Mouse (Mus musculus): ENCODE measurements around the gene Zbtb40. TPM values are rescaled to one million over a fixed set of nuclear protein-coding genes. Genes with fewer than 3 reads are reported as not detected.

The Zbtb40 gene
- polyA plus RNA-seq, 1 experiment from 2014 or later = 4.2 TPM

- H3K9me3 ChIP-seq (ENCODE audit: control insufficient read depth, low read length) = no peaks in the 10 kb centered on the region
- ATAC-seq (ENCODE audit: low FRiP score) (no peak), DNase-seq (ENCODE audit: low spot score, missing footprints) (peak; percentile 2)
- H3K27ac ChIP-seq (ENCODE audit: low read depth, low read length) = no peak overlapping the region
- H3K4me2 ChIP-seq = no peak overlapping the region
- H3K4me3 ChIP-seq (ENCODE audit: low read depth, low read length) = no peak overlapping the region
- no peaks in the 10 kb centered on the region for H3K27me3 ChIP-seq (ENCODE audit: control insufficient read depth, insufficient read depth, low read length)
- WGBS = 66% methylated on average over 6 of the region's 6 CpGs
- H3K9ac ChIP-seq (ENCODE audit: low read length) = no peak overlapping the region
- no peaks in the 10 kb centered on the region for H3K4me1 ChIP-seq (ENCODE audit: control insufficient read depth, insufficient read depth, low read length)
- no peaks in the 10 kb centered on the region for H3K36me3 ChIP-seq (ENCODE audit: control insufficient read depth, insufficient read depth, low read length)
These were observed 23.0 kb downstream of the Zbtb40 start for GRCm38 (mm10) chr4:137025570-137025969.

GRCm38 (mm10) chr4:137025133-137025532 lies 23.5 kb downstream of the Zbtb40 start:
- Histone ChIP-seq H3K4me3 (ENCODE audit: low read depth, low read length) (no peak overlapping the region), H3K9ac (ENCODE audit: low read length) (no peak overlapping the region), H3K4me2 (no peak overlapping the region), H3K27ac (ENCODE audit: low read depth, low read length) (no peak overlapping the region), H3K9me3 (ENCODE audit: control insufficient read depth, low read length) (no peaks in the 10 kb centered on the region), H3K36me3 (ENCODE audit: control insufficient read depth, insufficient read depth, low read length) (no peaks in the 10 kb centered on the region), H3K4me1 (ENCODE audit: control insufficient read depth, insufficient read depth, low read length) (peaks cover 4% of the 10 kb centered on the region), H3K27me3 (ENCODE audit: control insufficient read depth, insufficient read depth, low read length) (no peaks in the 10 kb centered on the region)
- DNase-seq (ENCODE audit: low spot score, missing footprints) (peak; percentile 54), ATAC-seq (ENCODE audit: low FRiP score) (no peak)
- WGBS = 84% methylated on average over 2 of the region's 2 CpGs

DNA sequence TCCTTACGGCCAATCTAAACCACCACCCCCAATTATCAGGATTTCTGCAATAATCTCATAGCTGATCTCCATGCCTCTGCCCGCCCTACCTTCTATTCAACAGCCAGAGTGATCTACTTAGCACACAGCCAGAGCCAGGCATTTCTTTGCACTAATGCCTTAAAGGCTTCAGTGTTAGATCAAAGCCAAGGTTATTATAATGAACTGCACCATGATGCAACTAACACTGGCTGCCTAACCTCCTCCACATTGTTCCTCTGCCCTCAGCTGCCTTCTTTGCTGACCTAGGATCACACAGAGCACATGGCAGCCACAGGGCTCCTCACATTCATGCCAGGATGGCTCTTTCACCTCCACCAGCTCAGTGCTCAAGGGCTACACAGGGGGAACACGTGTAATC lies 28.5 kb downstream of the Zbtb40 start:
- ATAC-seq (ENCODE audit: low FRiP score) (no peak), DNase-seq (ENCODE audit: low spot score, missing footprints) (peak; percentile 83)
- H3K4me1 ChIP-seq (ENCODE audit: control insufficient read depth, insufficient read depth, low read length) = peaks cover 7% of the 10 kb centered on the region
- H3K27ac ChIP-seq (ENCODE audit: low read depth, low read length) = no peak overlapping the region
- H3K4me2 ChIP-seq = no peak overlapping the region
- no peak overlapping the region for H3K4me3 ChIP-seq (ENCODE audit: low read depth, low read length)
- H3K36me3 ChIP-seq (ENCODE audit: control insufficient read depth, insufficient read depth, low read length) = no peaks in the 10 kb centered on the region; the same call in 1 of the 2 replicates
- H3K9me3 ChIP-seq (ENCODE audit: control insufficient read depth, low read length) = no peaks in the 10 kb centered on the region
- 40% methylated on average over 3 of the region's 3 CpGs for WGBS
- H3K27me3 ChIP-seq (ENCODE audit: control insufficient read depth, insufficient read depth, low read length) = no peaks in the 10 kb centered on the region
- peak overlapping the region; percentile 14; the same call in 1 of the 2 replicates for H3K9ac ChIP-seq (ENCODE audit: low read length)

DNA sequence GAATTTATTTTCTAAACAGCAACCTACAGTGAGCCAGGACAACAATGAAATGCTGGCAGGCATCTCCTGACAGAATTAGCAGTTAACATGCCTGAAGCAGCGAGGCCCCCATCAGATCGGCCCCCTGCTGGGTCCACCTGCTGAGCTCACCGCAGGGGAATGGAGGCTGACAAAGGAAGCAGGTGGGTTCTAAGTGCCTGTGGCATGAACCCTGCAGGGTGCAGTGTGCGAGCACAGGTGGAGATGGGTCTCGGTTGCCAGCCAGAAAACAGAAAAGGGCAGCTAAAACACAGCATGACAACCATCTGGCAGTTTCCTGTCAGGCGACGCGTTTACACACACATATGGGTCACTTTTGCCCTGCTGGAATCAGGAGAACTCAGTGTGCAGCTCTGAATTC lies 32.7 kb downstream of the Zbtb40 start:
- DNase-seq (ENCODE audit: low spot score, missing footprints) (peak; percentile 70), ATAC-seq (ENCODE audit: low FRiP score) (no peak)
- H3K27ac ChIP-seq (ENCODE audit: low read depth, low read length) = no peak overlapping the region
- WGBS = 29% methylated on average over 8 of the region's 8 CpGs
- H3K4me2 ChIP-seq = no peak overlapping the region
- peaks cover 7% of the 10 kb centered on the region for H3K4me1 ChIP-seq (ENCODE audit: control insufficient read depth, insufficient read depth, low read length)
- no peaks in the 10 kb centered on the region for H3K27me3 ChIP-seq (ENCODE audit: control insufficient read depth, insufficient read depth, low read length)
- no peaks in the 10 kb centered on the region; the same call in 1 of the 2 replicates for H3K36me3 ChIP-seq (ENCODE audit: control insufficient read depth, insufficient read depth, low read length)
- no peaks in the 10 kb centered on the region for H3K9me3 ChIP-seq (ENCODE audit: control insufficient read depth, low read length)
- H3K9ac ChIP-seq (ENCODE audit: low read length) = no peak overlapping the region
- no peak overlapping the region for H3K4me3 ChIP-seq (ENCODE audit: low read depth, low read length)

DNA sequence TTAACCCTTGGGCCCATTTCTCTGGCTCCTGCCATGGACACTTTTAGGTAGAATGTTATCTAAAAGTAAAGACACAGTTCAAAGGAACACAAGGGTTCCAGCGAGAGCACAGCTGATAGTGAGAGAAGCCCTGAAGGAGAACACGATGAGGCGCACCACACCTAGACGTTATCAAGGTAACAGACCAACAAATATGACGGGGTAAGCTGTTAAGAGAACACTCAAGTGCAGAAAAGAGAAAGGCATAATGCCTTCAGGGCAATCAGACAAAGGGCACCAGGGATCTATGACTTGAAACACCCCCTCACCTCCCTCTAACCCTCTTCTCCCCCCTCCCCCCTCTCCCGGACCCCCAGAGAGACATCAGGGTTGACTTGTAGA lies 33.1 kb downstream of the Zbtb40 start:
- ATAC-seq (ENCODE audit: low FRiP score) = no peak
- no peaks in the 10 kb centered on the region for H3K27me3 ChIP-seq (ENCODE audit: control insufficient read depth, insufficient read depth, low read length)

DNA sequence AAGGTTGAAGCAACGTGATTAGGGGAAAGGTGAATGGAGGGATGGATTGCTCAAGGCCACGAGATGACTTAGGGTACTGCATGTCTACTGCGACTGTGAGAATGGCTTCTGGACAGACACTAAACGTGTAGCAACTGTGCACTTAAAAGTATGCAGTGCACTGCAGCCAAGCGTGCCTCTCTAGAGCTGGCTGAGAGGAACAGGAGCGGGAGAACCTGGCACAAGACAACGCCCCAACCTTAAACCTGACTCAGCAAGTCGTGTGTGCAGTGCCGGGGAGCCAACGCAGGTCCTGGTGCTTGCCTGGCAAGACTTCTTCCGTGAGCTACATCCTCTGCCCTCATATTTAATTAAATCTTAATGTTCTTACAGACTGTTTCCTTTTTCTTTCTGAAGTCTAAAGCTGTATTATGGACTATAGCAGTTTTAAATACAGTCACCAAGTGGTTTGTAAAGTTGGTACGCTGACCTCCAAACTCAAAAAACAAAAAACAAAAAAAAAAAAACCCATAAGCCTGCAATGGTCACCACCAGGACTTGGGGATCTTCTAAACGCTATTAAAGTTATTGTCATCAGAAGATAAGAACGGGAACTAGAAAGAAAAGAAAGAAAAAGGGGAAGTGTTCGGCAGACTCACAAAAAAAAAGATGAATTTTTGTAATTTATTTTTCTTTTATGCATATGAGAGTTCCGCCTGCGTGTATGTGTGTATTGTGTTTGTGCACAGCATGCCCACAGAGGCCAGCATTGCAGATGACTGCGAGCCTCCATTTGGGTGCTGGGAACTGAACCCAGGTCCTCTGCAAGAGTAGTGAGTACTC lies 33.7 kb downstream of the Zbtb40 start:
- DNase-seq (ENCODE audit: low spot score, missing footprints) (peak; percentile 66), ATAC-seq (ENCODE audit: low FRiP score) (no peak)
- Histone ChIP-seq H3K4me3 (ENCODE audit: low read depth, low read length) (no peak overlapping the region), H3K27ac (ENCODE audit: low read depth, low read length) (no peak overlapping the region), H3K4me2 (no peak overlapping the region), H3K9me3 (ENCODE audit: control insufficient read depth, low read length) (no peaks in the 10 kb centered on the region), H3K27me3 (ENCODE audit: control insufficient read depth, insufficient read depth, low read length) (no peaks in the 10 kb centered on the region), H3K9ac (ENCODE audit: low read length) (no peak overlapping the region), H3K36me3 (ENCODE audit: control insufficient read depth, insufficient read depth, low read length) (no peaks in the 10 kb centered on the region; the same call in 1 of the 2 replicates), H3K4me1 (ENCODE audit: control insufficient read depth, insufficient read depth, low read length) (peaks cover under 1% of the 10 kb centered on the region; the same call in 1 of the 2 replicates)
- WGBS = 91% methylated on average over 18 of the region's 18 CpGs

More for the DNA sequence above, 33.1 kb downstream of the Zbtb40 start:
- WGBS = 73% methylated on average over 6 of the region's 6 CpGs
- no peaks in the 10 kb centered on the region for H3K9me3 ChIP-seq (ENCODE audit: control insufficient read depth, low read length)
- no peaks in the 10 kb centered on the region; the same call in 1 of the 2 replicates for H3K36me3 ChIP-seq (ENCODE audit: control insufficient read depth, insufficient read depth, low read length)
- H3K9ac ChIP-seq (ENCODE audit: low read length) = no peak overlapping the region
- peak; percentile 81 for DNase-seq (ENCODE audit: low spot score, missing footprints)
- peaks cover 6% of the 10 kb centered on the region for H3K4me1 ChIP-seq (ENCODE audit: control insufficient read depth, insufficient read depth, low read length)
- H3K4me3 ChIP-seq (ENCODE audit: low read depth, low read length) = no peak overlapping the region
- H3K27ac ChIP-seq (ENCODE audit: low read depth, low read length) = no peak overlapping the region
- H3K4me2 ChIP-seq = no peak overlapping the region

DNA sequence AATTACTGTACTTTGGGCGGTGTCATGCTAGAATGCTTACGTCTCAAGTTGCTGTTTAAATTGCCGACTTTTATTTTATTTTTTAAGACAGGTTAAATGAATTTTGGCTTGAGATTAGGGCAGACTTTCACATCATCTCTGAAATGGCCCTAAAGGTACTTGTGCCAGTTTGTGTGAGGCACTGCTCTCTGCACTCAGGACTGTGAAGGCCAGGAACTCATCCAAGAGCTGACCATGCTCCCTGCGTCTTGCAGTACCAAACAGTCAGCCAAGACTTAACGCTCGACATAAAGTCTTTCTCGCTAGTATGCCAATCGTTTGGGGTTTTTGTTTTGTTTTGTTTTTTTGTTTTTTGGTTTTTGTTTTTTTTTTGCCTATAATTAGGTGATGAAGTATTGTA lies 34.5 kb downstream of the Zbtb40 start:
- Histone ChIP-seq H3K4me3 (ENCODE audit: low read depth, low read length) (no peak overlapping the region), H3K27me3 (ENCODE audit: control insufficient read depth, insufficient read depth, low read length) (no peaks in the 10 kb centered on the region), H3K4me2 (no peak overlapping the region), H3K4me1 (ENCODE audit: control insufficient read depth, insufficient read depth, low read length) (no peaks in the 10 kb centered on the region), H3K9ac (ENCODE audit: low read length) (no peak overlapping the region), H3K27ac (ENCODE audit: low read depth, low read length) (no peak overlapping the region), H3K36me3 (ENCODE audit: control insufficient read depth, insufficient read depth, low read length) (no peaks in the 10 kb centered on the region; the same call in 1 of the 2 replicates), H3K9me3 (ENCODE audit: control insufficient read depth, low read length) (no peaks in the 10 kb centered on the region)
- WGBS = 94% methylated on average over 8 of the region's 8 CpGs
- DNase-seq (ENCODE audit: low spot score, missing footprints) (no peak), ATAC-seq (ENCODE audit: low FRiP score) (no peak)

GRCm38 (mm10) chr4:137006966-137007365 lies 41.6 kb downstream of the Zbtb40 start:
- no peak overlapping the region for H3K9ac ChIP-seq (ENCODE audit: low read length)
- 83% methylated on average over 8 of the region's 8 CpGs for WGBS
- DNase-seq (ENCODE audit: low spot score, missing footprints) = peak; percentile 72
- no peak overlapping the region for H3K4me2 ChIP-seq
- ATAC-seq (ENCODE audit: low FRiP score) = no peak
- no peaks in the 10 kb centered on the region for H3K4me1 ChIP-seq (ENCODE audit: control insufficient read depth, insufficient read depth, low read length)
- no peaks in the 10 kb centered on the region for H3K9me3 ChIP-seq (ENCODE audit: control insufficient read depth, low read length)
- H3K4me3 ChIP-seq (ENCODE audit: low read depth, low read length) = no peak overlapping the region
- no peak overlapping the region for H3K27ac ChIP-seq (ENCODE audit: low read depth, low read length)
- no peaks in the 10 kb centered on the region for H3K36me3 ChIP-seq (ENCODE audit: control insufficient read depth, insufficient read depth, low read length)
- H3K27me3 ChIP-seq (ENCODE audit: control insufficient read depth, insufficient read depth, low read length) = no peaks in the 10 kb centered on the region

DNA sequence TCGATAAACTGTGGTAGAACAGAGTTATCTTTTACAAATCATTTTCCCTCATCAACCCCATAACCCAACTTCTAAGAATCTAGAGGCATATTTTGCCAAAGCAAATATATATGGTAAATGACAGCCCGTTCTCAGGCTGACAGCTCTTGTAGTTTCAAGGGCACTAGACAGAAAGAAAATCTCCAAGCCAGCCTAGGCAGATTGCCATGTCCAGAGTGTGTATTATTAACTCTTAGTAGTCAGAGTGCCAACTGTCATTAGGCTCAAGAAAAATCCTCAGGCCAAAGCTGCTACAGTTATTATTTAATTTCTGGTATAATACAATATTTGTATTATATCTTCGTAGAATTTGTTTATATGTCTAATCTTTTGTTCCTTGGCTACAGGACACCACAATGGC lies 46.8 kb downstream of the Zbtb40 start:
- Histone ChIP-seq H3K4me3 (ENCODE audit: low read depth, low read length) (no peak overlapping the region), H3K36me3 (ENCODE audit: control insufficient read depth, insufficient read depth, low read length) (no peaks in the 10 kb centered on the region), H3K9me3 (ENCODE audit: control insufficient read depth, low read length) (no peaks in the 10 kb centered on the region), H3K4me1 (ENCODE audit: control insufficient read depth, insufficient read depth, low read length) (no peaks in the 10 kb centered on the region), H3K27ac (ENCODE audit: low read depth, low read length) (no peak overlapping the region), H3K9ac (ENCODE audit: low read length) (no peak overlapping the region), H3K27me3 (ENCODE audit: control insufficient read depth, insufficient read depth, low read length) (no peaks in the 10 kb centered on the region), H3K4me2 (no peak overlapping the region)
- 92% methylated on average over 3 of the region's 3 CpGs for WGBS
- ATAC-seq (ENCODE audit: low FRiP score) = no peak
- peak; percentile 35 for DNase-seq (ENCODE audit: low spot score, missing footprints)
